Mouse (Mus musculus): Measurements from ENCODE around the gene Megf11.

DNA sequence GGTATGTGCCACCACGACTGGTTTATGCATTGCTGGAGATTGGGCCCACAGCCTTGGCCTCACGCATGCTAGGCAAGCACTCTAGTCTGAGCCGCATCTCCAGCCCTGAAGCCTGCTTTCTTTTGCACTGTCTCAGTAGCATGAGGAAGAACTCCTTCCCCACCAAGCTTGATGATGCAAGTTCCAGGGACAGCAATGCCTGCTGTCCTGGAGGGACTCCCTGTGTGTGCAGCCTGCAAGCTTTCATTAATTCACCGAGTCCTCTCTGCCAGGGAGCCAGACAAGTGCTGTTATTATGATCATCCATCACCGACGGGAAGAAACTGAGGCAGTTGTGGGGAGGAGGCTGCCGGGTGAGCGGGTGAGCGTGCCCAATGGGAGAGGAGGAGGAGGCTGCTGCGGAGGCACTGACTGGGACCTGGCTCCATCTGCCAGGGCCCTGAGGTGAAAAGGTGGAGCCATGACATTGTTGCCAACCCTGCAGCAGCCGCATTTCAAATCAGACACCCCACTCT is 14.1 kb upstream of the Megf11 start:
- TF ChIP-seq CTCF (IDR thresholded peaks at IDR 0.05; ENCODE audit: low read depth, low read length), result no peak
- no peak for TF ChIP-seq POLR2AphosphoS5 (IDR thresholded peaks at IDR 0.05; ENCODE audit: insufficient replicate concordance, low read depth, low read length)

Measured in G1E (cell line).